ENCODE assay signal across 8 mouse cellular contexts in the genomic region with DNA sequence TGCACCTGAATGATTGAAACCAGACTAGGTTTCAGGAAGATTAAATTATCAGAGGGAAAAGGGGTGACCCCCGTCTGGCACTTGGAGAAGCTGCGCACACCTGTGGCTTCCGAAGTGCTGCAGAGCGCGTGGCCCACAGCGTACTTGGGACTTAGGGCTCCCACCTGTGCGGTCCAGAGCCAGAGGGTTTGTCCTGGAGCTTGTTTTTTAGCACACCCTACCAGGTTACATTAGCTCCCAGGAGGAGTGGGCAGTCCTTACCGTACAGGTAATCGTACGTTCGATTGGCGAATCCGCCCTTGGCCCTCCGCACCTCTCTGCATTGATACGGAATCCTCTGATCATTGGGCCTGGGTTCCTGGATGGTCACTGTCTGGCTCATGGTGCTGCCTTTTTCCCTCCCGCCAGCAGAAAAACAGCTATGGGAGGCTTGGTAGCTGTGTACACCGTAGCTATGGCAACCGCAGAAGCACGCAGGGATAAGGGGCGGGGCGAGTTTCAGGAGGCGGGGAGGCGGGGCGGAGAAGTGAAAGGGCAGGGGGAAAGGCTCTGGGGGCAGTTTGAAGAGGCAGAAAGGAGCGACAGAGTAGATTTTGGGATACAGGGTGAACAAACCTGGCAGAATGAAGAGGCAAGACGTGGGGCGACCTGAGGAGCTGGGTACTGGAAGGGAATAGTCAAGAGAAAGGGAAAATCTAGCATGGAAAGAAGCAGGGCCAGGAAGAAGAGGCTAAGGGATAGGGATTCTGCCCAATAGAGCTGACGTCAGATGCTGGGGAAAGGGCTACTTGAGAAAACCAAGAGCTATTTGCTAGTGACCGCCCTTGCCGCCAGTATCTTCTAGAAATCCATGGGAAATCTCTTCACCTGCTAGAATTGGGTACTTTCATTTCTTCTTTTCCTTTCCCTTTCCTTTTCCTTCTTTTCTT. TPM values are rescaled to one million over a fixed set of nuclear protein-coding genes. Genes with fewer than 3 reads are reported as not detected.
DNase-seq lines count a peak whose midpoint lies in the region; ATAC-seq and TF ChIP-seq lines count a peak whose summit lies in the region.

A gene (minus strand): TSS at position 748 of the 929 bp plus-strand sequence.

- no peaks in the 10 kb centered on the region; the same call in 1 of the 2 replicates for H3K9me3 ChIP-seq in erythroblast, embryonic 14.5 days (ENCODE audit: control insufficient read depth, low read length)
- no peaks in the 10 kb centered on the region for H3K9me3 ChIP-seq in heart, embryonic 10.5 days
- no peaks in the 10 kb centered on the region for H3K9me3 ChIP-seq in limb, embryonic 14.5 days (ENCODE audit: control insufficient read depth, low read length)
- H3K9me3 ChIP-seq in midbrain, embryonic 14.5 days (ENCODE audit: control insufficient read depth, low read length): no peaks in the 10 kb centered on the region

- TF ChIP-seq POLR2A in limb, embryonic 14.5 days (IDR thresholded peaks at IDR 0.05; ENCODE audit: borderline replicate concordance, extremely low read depth, insufficient read depth, insufficient read length): no peak
- TF ChIP-seq POLR2A in small intestine, adult 2 months (IDR thresholded peaks at IDR 0.05; ENCODE audit: low read depth, low read length): no peak

- peak within 1 kb of the TSS; percentile 56 for H3K27ac ChIP-seq in heart, embryonic 10.5 days
- no peak within 1 kb of the TSS for H3K27ac ChIP-seq in limb, embryonic 14.5 days (replicated peaks; ENCODE audit: low read depth, low read length)
- no peak within 1 kb of the TSS for H3K27ac ChIP-seq in midbrain, embryonic 14.5 days (replicated peaks; ENCODE audit: low read depth, low read length)
- 0 out of 2 replicates have a peak within 1 kb of the TSS, but pooled peaks have one; percentile 44 for H3K27ac ChIP-seq in small intestine, adult 2 months (ENCODE audit: insufficient read depth, low read depth, low read length)

- H3K4me2 ChIP-seq in limb, embryonic 14.5 days (replicated peaks; ENCODE audit: low read depth, low read length, severe bottlenecking): peak within 1 kb of the TSS; percentile 54
- peak within 1 kb of the TSS; percentile 75 for H3K4me2 ChIP-seq in midbrain, embryonic 14.5 days (ENCODE audit: low read length)

- 10% methylated on average over 30 of the region's 30 CpGs for WGBS in heart, embryonic 10.5 days
- 8% methylated on average over 30 of the region's 30 CpGs for WGBS in limb, embryonic 14.5 days
- WGBS in midbrain, embryonic 14.5 days: 7% methylated on average over 30 of the region's 30 CpGs
- WGBS in small intestine, adult 2 months: 11% methylated on average over 30 of the region's 30 CpGs

- DNase-seq in urinary bladder, postnatal 14 days (ENCODE audit: low spot score): peak; percentile 81
- DNase-seq in urinary bladder, adult 2 months (ENCODE audit: low spot score): no peak
- peak; percentile 95 for DNase-seq in heart, embryonic 10.5 days (ENCODE audit: low spot score)
- DNase-seq in kidney, adult 9 months: peak; percentile 77
- DNase-seq in limb, embryonic 14.5 days (ENCODE audit: low spot score): peak; percentile 78
- peak; percentile 90 for DNase-seq in midbrain, embryonic 14.5 days

- peak; percentile 81 for ATAC-seq in limb, embryonic 14.5 days (ENCODE audit: low FRiP score, low read depth)
- ATAC-seq in midbrain, embryonic 14.5 days (ENCODE audit: low FRiP score, low TSS enrichment): peak; percentile 89

- peaks cover 21% of the 10 kb centered on the region for H3K4me1 ChIP-seq in erythroblast, embryonic 14.5 days (ENCODE audit: control insufficient read depth)
- peaks cover 15% of the 10 kb centered on the region for H3K4me1 ChIP-seq in heart, embryonic 10.5 days
- peaks cover 5% of the 10 kb centered on the region; the same call in 1 of the 2 replicates for H3K4me1 ChIP-seq in limb, embryonic 14.5 days (ENCODE audit: control insufficient read depth, insufficient read depth, low read length)
- H3K4me1 ChIP-seq in midbrain, embryonic 14.5 days (ENCODE audit: control insufficient read depth, insufficient read depth, low read length): 0 out of 2 replicates have a peak, but pooled peaks cover 4% of the 10 kb centered on the region
- H3K4me1 ChIP-seq in small intestine, adult 2 months (ENCODE audit: control insufficient read depth, insufficient read depth, insufficient read length, low read length): peaks cover 7% of the 10 kb centered on the region; the same call in 1 of the 2 replicates

- H3K9ac ChIP-seq in limb, embryonic 14.5 days (ENCODE audit: low read depth, low read length, severe bottlenecking): peak within 1 kb of the TSS; percentile 41; the same call in 1 of the 2 replicates
- H3K9ac ChIP-seq in midbrain, embryonic 14.5 days (replicated peaks; ENCODE audit: low read length): peak within 1 kb of the TSS; percentile 55

- TF ChIP-seq CTCF in small intestine, adult 2 months (IDR thresholded peaks at IDR 0.05; ENCODE audit: extremely low read depth, insufficient read length, insufficient replicate concordance, low read depth, low read length): no peak

- no peaks in the 10 kb centered on the region for H3K36me3 ChIP-seq in erythroblast, embryonic 14.5 days (ENCODE audit: control insufficient read depth)
- no peaks in the 10 kb centered on the region for H3K36me3 ChIP-seq in heart, embryonic 10.5 days
- H3K36me3 ChIP-seq in limb, embryonic 14.5 days (ENCODE audit: control insufficient read depth, insufficient read depth, low read length): no peaks in the 10 kb centered on the region
- H3K36me3 ChIP-seq in midbrain, embryonic 14.5 days (ENCODE audit: control insufficient read depth, insufficient read depth, low read length): no peaks in the 10 kb centered on the region
- H3K36me3 ChIP-seq in small intestine, adult 2 months (ENCODE audit: control insufficient read depth, insufficient read depth, low read length): no peaks in the 10 kb centered on the region

- H3K27me3 ChIP-seq in erythroblast, embryonic 14.5 days (ENCODE audit: control insufficient read depth): peaks cover 11% of the 10 kb centered on the region
- H3K27me3 ChIP-seq in heart, embryonic 10.5 days (ENCODE audit: insufficient read depth, poor library complexity, severe bottlenecking): no peaks in the 10 kb centered on the region
- no peaks in the 10 kb centered on the region for H3K27me3 ChIP-seq in limb, embryonic 14.5 days (ENCODE audit: control insufficient read depth, insufficient read depth, low read length)
- H3K27me3 ChIP-seq in midbrain, embryonic 14.5 days (ENCODE audit: control insufficient read depth, insufficient read depth, low read length): no peaks in the 10 kb centered on the region
- no peaks in the 10 kb centered on the region for H3K27me3 ChIP-seq in small intestine, adult 2 months (ENCODE audit: control insufficient read depth, insufficient read depth, low read length)

- peak within 1 kb of the TSS; percentile 35 for H3K4me3 ChIP-seq in erythroblast, embryonic 14.5 days (replicated peaks)
- H3K4me3 ChIP-seq in heart, embryonic 10.5 days: peak within 1 kb of the TSS; percentile 58
- H3K4me3 ChIP-seq in limb, embryonic 14.5 days (replicated peaks; ENCODE audit: low read length): peak within 1 kb of the TSS; percentile 29
- peak within 1 kb of the TSS; percentile 38 for H3K4me3 ChIP-seq in midbrain, embryonic 14.5 days (replicated peaks; ENCODE audit: low read depth, low read length)
- peak within 1 kb of the TSS; percentile 48 for H3K4me3 ChIP-seq in small intestine, adult 2 months (ENCODE audit: low read depth, low read length)

RNA-seq across cellular contexts. Expression of the gene that starts here (rescaled TPM):
- polyA plus RNA-seq in urinary bladder, adult 2 months (2012; rRNA removed): 0.07 and 0.10 TPM in 2 replicates
- polyA plus RNA-seq in erythroblast, embryonic 14.5 days (2012): not detected in 2 replicates
- 0.06 and 0.12 TPM in 2 replicates for polyA plus RNA-seq in heart, embryonic 10.5 days (2016; fragmentation: Nextera tagmentation; extraction: Ambion mirVana)
- 0.03 and 0.10 TPM in 2 replicates for polyA plus RNA-seq in limb, embryonic 14.5 days (2012; rRNA removed)
- polyA plus RNA-seq in limb, embryonic 14.5 days (2014; fragmentation: Nextera tagmentation; extraction: Ambion mirVana): 0.10 TPM in 1 of 2 replicates, not detected in the other
- polyA plus RNA-seq in midbrain, embryonic 14.5 days (2014; fragmentation: Nextera tagmentation; extraction: Ambion mirVana): 0.51 and 1.0 TPM in 2 replicates
- polyA plus RNA-seq in small intestine, adult 2 months (2012; rRNA removed): 0.05 and 0.16 TPM in 2 replicates

Comparison
In these comparisons a context has a peak if more than half of its experiments do, and no peak if none do; other contexts are left out.
1. Peak in DNase-seq, H3K4me3 ChIP-seq and H3K27ac ChIP-seq in heart, embryonic 10.5 days; RNA of the gene not detected or under 1 TPM.
2. Peak in DNase-seq, ATAC-seq, H3K4me3 ChIP-seq, H3K9ac ChIP-seq and H3K4me2 ChIP-seq in limb, embryonic 14.5 days; RNA of the gene not detected or under 1 TPM.